Mouse (Mus musculus): ENCODE data around the gene Pnpla1. TPM values are rescaled to one million over a fixed set of nuclear protein-coding genes. Genes with fewer than 3 reads are reported as not detected.

Gene Pnpla1
- total RNA-seq, 2 experiments from 2014 or later: 0.49 to 0.56 TPM

DNA sequence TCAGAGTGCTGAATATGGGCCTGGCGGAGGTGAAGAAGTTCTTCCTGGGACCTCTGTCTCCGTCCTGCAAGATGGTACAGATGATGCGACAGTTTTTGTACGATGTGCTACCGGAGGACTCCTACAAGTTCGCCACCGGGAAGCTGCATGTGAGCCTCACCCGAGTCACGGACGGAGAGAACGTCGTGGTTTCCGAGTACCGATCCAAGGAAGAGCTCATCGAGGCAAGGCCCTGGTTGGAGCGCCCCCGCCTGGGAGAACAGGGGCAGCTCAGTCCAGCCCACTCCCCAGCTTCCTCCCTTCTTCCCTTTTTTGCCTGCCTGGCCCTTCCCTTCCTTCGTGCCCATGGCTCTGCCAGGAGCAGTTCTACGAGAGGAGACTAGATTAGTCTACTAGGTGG, 18.6 kb downstream of the Pnpla1 start:
- Histone ChIP-seq H3K4me3 (no peak overlapping the region; the same call in 1 of the 2 replicates), H3K27ac (peak overlapping the region; percentile 97)
- TF ChIP-seq CTCF (conservative IDR thresholded peaks at IDR 0.05): peak; percentile 76
- DNase-seq (ENCODE audit: low spot score in 2 of 2): peak; percentile 51

DNA sequence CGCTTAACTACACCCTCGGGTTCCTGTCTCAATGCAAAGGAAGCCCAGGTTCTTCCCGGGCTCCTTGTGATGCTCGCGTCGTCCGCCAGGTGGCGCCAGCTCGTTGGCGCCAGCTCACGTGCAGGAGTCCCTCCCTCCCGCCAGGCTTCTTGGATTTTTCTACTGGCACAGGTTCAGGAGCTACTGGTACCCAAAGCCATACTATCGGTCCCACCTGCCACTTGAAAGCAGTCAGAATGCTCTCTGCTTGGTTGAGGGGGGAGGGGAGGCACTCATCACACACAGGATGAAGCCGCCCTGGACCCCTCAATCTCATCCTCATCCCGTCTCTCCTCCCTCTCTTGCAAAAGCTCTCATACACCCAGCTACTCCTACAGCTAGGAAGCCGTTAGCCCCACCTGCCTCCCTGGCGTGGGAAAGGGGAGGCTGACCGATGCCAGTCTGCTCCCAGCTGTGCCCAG, 21.8 kb downstream of the Pnpla1 start:
- DNase-seq (ENCODE audit: low spot score in 2 of 2): peak; percentile 41 to 82
- peak; percentile 91 for TF ChIP-seq CTCF (conservative IDR thresholded peaks at IDR 0.05)
- Histone ChIP-seq H3K27ac (no peak overlapping the region), H3K4me3 (no peak overlapping the region; the same call in 1 of the 2 replicates)

GRCm38 (mm10) chr17:28882316-28882715, 24.1 kb downstream of the Pnpla1 start:
- peak overlapping the region; percentile 17; the same call in 1 of the 2 replicates for H3K4me3 ChIP-seq
- TF ChIP-seq CTCF (conservative IDR thresholded peaks at IDR 0.05): no peak
- DNase-seq (ENCODE audit: low spot score in 2 of 2): peak; percentile 41 to 60
- peak overlapping the region; percentile 18; the same call in 1 of the 2 replicates for H3K27ac ChIP-seq

DNA sequence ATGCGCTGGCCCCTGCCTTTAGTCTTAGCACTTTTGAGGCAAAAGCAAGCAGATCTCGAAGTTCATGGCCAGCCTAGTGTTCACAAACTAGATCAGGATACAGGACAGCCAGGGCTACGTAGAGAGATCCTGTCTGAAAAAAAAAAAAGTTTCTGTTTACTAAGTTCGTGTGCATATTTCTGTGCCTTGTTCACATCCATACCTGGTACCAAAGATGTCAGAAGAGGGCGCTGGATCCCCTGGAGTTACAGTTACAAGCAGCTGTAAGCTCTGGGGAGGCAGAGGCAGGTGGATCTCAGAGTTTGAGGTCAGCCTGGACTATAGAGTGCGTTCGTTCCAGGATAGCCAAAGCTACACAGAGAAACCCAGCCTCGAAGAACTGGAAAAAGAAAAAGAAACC, 24.6 kb downstream of the Pnpla1 start:
- peak; percentile 52 for TF ChIP-seq CTCF (conservative IDR thresholded peaks at IDR 0.05)
- Histone ChIP-seq H3K4me3 (peak overlapping the region; percentile 17; the same call in 1 of the 2 replicates), H3K27ac (no peak overlapping the region)
- no peak for DNase-seq (ENCODE audit: low spot score in 2 of 2)

DNA sequence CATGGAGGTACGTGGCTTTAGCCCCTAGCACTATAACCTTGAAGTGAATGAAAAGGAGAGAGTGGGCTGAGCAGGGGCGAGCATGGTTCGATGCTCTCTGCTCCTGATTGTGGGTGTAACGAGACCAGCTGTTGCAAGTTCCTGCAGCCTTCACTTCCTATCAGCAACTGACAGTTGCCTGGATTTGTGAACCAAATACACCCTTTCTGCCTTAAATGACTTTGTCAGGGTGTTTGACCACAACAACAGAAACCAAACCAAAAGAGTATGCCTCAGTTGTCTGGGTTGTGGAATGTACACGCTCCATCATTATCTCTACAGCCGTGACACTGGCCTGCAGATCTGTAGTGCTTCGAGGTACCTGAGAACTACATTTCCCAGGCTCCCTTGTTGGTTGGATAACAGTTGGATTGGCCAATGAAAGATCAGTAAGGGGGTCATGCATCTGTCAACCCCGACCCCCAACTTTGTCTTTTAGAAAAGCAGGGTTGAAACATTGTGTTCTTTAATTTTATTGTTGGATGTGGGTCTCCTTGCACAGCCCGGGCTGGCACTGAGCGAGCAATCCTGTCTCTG, 25.8 kb downstream of the Pnpla1 start:
- no peak for DNase-seq (ENCODE audit: low spot score in 2 of 2)
- no peak overlapping the region for H3K4me3 ChIP-seq
- TF ChIP-seq CTCF (conservative IDR thresholded peaks at IDR 0.05): no peak
- H3K27ac ChIP-seq: no peak overlapping the region

- no peak for TF ChIP-seq CTCF (conservative IDR thresholded peaks at IDR 0.05)
Measured at GRCm38 (mm10) chr17:28885231-28885630, 27.0 kb downstream of the Pnpla1 start.

GRCm38 (mm10) chr17:28886266-28886665, 28.1 kb downstream of the Pnpla1 start:
- H3K27ac ChIP-seq: no peak overlapping the region
- DNase-seq (ENCODE audit: low spot score in 2 of 2): no peak
- no peak for TF ChIP-seq CTCF (conservative IDR thresholded peaks at IDR 0.05)
- no peak overlapping the region for H3K4me3 ChIP-seq

More at GRCm38 (mm10) chr17:28885231-28885630, 27.0 kb downstream of the Pnpla1 start:
- DNase-seq (ENCODE audit: low spot score in 2 of 2): no peak
- Histone ChIP-seq H3K4me3 (no peak overlapping the region), H3K27ac (no peak overlapping the region)

DNA sequence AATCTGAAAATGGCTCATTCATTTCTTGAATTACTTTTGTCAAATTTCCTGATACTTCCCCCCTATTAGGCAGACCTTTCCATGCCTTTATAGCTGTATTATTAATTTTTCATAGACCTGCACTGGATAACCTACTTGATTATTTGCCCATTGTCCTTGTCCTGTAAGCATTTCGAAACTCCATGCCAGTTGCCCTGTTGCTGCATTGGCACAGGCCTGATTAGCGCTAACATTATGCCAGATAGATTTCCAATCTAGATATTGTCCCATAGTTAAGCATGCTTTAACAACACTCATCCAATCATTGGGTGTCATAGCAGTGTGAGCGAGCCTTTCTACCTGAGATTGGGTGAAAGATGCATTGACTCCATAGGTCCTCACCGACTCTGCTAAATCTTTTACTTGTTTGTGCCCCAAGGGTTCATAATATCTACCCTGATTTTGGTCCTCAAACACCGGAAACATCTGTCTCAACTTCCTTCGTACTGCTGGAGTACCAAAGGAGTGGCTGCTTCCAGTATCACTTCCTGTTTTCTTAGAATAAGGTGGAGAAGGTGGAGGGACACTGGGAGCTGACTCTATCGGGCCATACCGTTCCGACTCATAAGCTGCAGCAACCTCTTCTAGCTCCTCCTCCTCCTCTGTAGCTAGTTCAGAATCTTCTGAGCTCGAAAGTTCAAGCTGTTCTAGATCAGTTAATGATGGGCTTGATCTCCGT, 36.0 kb downstream of the Pnpla1 start:
- Histone ChIP-seq H3K27ac (no peak overlapping the region), H3K4me3 (no peak overlapping the region)
- DNase-seq (ENCODE audit: low spot score in 2 of 2): no peak
- TF ChIP-seq CTCF (conservative IDR thresholded peaks at IDR 0.05): no peak

GRCm38 (mm10) chr17:28895217-28895875, 37.1 kb downstream of the Pnpla1 start:
- Histone ChIP-seq H3K27ac (no peak overlapping the region), H3K4me3 (no peak overlapping the region)
- TF ChIP-seq CTCF (conservative IDR thresholded peaks at IDR 0.05): no peak
- no peak for DNase-seq (ENCODE audit: low spot score in 2 of 2)

- DNase-seq (ENCODE audit: low spot score in 2 of 2): no peak
- peak; percentile 58 for TF ChIP-seq CTCF (conservative IDR thresholded peaks at IDR 0.05)
- Histone ChIP-seq H3K4me3 (no peak overlapping the region), H3K27ac (no peak overlapping the region)
Measured at GRCm38 (mm10) chr17:28896095-28896780, 38.0 kb downstream of the Pnpla1 start.

GRCm38 (mm10) chr17:28897817-28898216, 39.6 kb downstream of the Pnpla1 start:
- Histone ChIP-seq H3K4me3 (no peak overlapping the region), H3K27ac (no peak overlapping the region)
- no peak for TF ChIP-seq CTCF (conservative IDR thresholded peaks at IDR 0.05)
- DNase-seq (ENCODE audit: low spot score in 2 of 2): no peak

GRCm38 (mm10) chr17:28898249-28898648, 40.0 kb downstream of the Pnpla1 start:
- H3K4me3 ChIP-seq: no peak overlapping the region
- H3K27ac ChIP-seq: no peak overlapping the region
- no peak for TF ChIP-seq CTCF (conservative IDR thresholded peaks at IDR 0.05)
- no peak for DNase-seq (ENCODE audit: low spot score in 2 of 2)

- no peak for DNase-seq (ENCODE audit: low spot score in 2 of 2)
- Histone ChIP-seq H3K27ac (no peak overlapping the region), H3K4me3 (no peak overlapping the region)
- TF ChIP-seq CTCF (conservative IDR thresholded peaks at IDR 0.05): no peak
Measured at GRCm38 (mm10) chr17:28899427-28899826, 41.2 kb downstream of the Pnpla1 start.
